Mouse (Mus musculus): ENCODE results near the gene Mrgprg.

Mrgprg gene

GRCm38 (mm10) chr7:143766893-143767292, at the start of gene Mrgprg:
Gene Mrgprg (minus strand): TSS chr7:143766993.
- DNase-seq (ENCODE audit: low read depth, low spot score): no peak

GRCm38 (mm10) chr7:143808909-143809308, 42.1 kb upstream of the Mrgprg start:
- DNase-seq (ENCODE audit: low read depth, low spot score): peak; percentile 42

DNA sequence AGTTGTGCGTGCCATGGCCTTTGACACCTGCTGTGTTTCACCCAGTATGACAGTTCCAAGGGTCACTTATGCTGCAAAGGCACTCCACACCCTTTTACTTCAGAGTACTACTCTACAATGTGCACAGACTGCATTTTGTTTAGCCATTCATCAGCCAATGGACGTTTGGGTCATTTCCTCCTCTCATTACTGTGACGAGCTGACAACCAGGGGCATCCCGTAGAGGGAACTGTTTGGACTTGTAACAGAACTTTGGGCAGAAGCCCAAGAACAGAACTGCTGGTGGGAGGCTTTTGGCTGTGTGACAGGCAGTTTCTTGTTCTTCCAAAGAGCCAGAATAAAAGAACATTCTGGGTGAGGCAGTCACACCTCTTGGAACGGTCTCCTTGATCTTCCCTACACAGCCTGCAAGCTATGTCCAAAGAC, 38.4 kb upstream of the Mrgprg start:
- DNase-seq (ENCODE audit: low read depth, low spot score): no peak

- DNase-seq (ENCODE audit: low read depth, low spot score): peak; percentile 80
Measured at GRCm38 (mm10) chr7:143801195-143802065, 34.6 kb upstream of the Mrgprg start.

- no peak for DNase-seq (ENCODE audit: low read depth, low spot score)
Measured at GRCm38 (mm10) chr7:143800770-143801169, 34.0 kb upstream of the Mrgprg start.

DNA sequence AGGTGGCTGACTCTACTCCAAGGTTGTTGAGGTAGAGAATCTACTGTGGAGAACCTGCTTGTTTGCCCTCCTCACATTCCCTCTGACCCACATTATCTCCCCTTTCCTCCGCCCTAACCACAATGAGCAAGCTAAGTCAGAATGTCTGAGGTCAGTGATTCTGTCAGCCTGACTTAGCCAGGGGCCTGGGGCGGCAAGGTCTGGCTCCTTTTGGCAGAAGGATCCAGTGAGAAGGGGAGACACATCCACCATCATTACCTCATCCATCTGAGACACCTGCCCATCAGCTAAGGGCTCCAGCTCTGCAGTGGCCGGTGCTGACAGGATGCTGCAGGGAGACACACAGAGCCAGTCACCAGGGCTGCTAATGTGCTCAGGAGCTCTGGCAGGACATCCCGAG, 32.0 kb upstream of the Mrgprg start:
- peak; percentile 56 for DNase-seq (ENCODE audit: low read depth, low spot score)

DNA sequence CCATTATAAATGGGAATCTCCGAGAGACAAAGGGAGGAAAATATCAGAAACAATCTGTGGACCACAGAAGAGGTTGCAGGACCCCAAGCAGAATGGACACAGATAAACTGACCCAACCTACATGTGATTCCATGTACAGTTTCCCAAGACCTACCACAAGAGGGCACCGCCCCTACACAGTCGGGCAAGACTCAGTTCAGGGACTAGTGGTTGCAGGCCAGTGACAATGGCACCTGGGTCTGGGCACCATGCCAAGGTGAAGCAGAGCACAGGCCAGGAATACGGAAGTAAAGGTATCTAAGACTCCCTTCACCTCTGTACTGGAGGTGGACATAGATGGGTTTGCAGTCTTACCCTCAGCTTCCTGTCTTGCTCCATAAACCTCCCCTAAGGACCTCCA, 26.3 kb upstream of the Mrgprg start:
- DNase-seq (ENCODE audit: low read depth, low spot score): peak; percentile 55

DNA sequence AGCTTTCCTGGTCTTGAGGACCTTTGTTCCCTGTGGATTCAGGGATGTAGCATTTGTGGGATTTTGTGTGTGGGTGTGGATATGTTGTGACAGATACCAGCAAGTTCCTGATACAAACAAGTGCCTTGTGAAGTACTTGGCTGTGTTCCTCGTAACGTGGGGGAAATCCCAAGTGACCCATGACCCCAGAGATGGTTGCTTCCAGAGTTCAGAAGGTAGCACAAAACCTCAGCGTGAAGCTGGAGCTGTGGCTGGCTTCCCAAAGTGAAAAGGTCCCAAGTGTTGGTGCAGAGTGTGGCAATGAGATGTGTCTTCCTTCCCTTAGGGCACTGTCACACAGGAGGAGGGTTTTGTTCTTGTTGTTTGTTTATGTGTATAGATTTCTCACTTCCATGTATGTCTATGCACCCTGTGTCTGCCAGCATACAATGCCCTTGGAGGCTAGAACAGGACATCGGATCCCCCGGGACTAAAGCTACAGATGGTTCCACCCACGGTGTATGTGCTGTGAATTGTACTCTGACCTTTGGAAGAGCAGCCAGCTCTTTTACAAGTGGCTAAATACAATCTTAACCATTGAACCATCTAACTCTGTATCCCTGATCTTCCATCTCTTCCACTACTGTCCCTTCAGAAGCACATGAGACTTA, 25.7 kb upstream of the Mrgprg start:
- no peak for DNase-seq (ENCODE audit: low read depth, low spot score)

GRCm38 (mm10) chr7:143783996-143784829, 17.4 kb upstream of the Mrgprg start, which contains the start of gene Mrgpre:
Gene Mrgpre (minus strand): TSS chr7:143784500.
- peak; percentile 94 for DNase-seq (ENCODE audit: low read depth, low spot score)

DNA sequence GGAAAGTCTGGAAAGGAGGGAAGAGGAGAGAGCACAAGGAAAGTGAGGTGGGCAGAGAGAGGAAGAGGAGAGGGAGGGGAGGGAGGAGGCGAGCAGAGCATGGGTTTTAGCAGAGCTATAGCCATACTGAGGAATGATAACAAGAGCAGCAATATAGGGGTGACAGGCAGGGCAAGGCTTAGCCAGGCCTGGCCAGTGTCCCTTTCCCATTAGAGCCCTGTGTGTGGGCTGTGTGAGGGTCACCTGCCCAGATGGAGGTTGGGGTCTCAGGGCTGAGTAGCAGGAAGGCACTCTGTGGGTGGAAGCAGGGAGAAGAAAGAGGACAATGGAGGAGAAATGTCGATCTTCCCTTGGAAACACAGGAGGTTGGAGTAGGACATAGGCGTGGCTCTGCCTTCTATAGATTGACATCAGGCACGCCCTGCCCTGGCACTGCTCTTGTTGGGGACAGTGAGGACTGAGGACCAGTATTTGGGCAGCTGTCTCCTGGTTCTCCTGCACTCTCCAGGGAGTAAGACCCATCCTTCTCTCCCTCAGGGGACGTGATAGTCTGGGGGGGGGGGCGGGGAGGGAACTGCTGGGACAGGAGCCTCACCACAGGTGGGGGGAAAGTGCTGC, 16.7 kb upstream of the Mrgprg start:
- peak; percentile 68 for DNase-seq (ENCODE audit: low read depth, low spot score)

- DNase-seq (ENCODE audit: low read depth, low spot score): no peak
Measured at GRCm38 (mm10) chr7:143777375-143777774, 10.6 kb upstream of the Mrgprg start.

GRCm38 (mm10) chr7:143776137-143776536, 9.3 kb upstream of the Mrgprg start:
- no peak for DNase-seq (ENCODE audit: low read depth, low spot score)

GRCm38 (mm10) chr7:143769461-143769860, 2.7 kb upstream of the Mrgprg start:
- peak; percentile 38 for DNase-seq (ENCODE audit: low read depth, low spot score)

- no peak for DNase-seq (ENCODE audit: low read depth, low spot score)
Measured at GRCm38 (mm10) chr7:143768267-143768666, 1.5 kb upstream of the Mrgprg start.

DNA sequence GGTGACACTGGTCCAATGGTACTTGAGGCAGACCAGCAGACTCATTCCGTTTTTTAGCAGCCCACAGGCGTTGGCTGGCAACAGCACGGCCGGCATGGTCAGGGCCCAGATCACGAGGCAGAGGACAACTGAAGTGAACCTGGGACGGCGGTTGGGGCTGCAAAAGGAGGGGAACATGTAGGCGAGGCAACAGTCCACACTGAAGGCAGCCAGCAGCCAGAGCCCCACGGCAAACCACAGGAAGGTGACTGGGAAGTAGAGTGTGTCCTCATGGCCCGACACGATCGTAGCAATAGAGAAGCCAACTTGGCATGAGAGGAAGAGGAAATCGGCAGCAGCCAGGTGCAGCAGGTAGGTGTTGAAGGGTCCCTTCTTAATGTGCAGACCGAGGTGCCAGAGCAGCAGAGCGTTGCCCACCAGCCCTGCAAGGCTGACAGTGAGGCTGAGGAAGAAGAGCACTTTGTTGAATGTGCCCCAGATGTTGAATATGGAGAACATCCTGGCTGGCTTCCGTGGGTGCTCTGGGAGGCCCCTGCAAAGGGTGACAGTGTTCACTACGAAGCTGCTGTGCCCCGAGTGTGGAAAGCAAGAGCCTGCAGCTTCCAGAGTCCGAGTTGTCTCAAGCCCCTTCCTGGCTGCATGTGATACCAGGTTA, 1.8 kb downstream of the Mrgprg start:
- no peak for DNase-seq (ENCODE audit: low read depth, low spot score)

GRCm38 (mm10) chr7:143763794-143764193, 3.0 kb downstream of the Mrgprg start:
- DNase-seq (ENCODE audit: low read depth, low spot score): peak; percentile 61

GRCm38 (mm10) chr7:143758956-143759355, 7.8 kb downstream of the Mrgprg start:
- DNase-seq (ENCODE audit: low read depth, low spot score): no peak

- DNase-seq (ENCODE audit: low read depth, low spot score): no peak
Measured at GRCm38 (mm10) chr7:143757696-143758095, 9.1 kb downstream of the Mrgprg start.

DNA sequence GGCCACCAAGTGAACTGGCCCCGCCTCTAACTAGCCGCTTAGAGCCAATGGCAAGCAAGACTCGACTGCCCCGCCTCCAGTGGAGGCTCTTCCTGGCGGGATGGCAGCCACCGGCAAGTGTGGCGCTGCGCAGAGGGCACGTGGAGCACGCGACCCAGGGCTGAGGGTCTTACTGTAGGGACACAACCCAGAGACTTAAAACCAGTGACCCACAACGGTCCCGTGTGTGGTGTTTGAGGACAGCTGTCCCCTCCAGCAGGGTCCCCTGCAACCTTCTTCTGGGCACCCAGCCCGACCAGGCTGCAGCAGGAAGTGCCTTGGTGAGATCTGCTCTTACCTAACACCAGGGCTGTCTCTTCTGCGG, 9.8 kb downstream of the Mrgprg start:
- peak; percentile 80 for DNase-seq (ENCODE audit: low read depth, low spot score)

DNA sequence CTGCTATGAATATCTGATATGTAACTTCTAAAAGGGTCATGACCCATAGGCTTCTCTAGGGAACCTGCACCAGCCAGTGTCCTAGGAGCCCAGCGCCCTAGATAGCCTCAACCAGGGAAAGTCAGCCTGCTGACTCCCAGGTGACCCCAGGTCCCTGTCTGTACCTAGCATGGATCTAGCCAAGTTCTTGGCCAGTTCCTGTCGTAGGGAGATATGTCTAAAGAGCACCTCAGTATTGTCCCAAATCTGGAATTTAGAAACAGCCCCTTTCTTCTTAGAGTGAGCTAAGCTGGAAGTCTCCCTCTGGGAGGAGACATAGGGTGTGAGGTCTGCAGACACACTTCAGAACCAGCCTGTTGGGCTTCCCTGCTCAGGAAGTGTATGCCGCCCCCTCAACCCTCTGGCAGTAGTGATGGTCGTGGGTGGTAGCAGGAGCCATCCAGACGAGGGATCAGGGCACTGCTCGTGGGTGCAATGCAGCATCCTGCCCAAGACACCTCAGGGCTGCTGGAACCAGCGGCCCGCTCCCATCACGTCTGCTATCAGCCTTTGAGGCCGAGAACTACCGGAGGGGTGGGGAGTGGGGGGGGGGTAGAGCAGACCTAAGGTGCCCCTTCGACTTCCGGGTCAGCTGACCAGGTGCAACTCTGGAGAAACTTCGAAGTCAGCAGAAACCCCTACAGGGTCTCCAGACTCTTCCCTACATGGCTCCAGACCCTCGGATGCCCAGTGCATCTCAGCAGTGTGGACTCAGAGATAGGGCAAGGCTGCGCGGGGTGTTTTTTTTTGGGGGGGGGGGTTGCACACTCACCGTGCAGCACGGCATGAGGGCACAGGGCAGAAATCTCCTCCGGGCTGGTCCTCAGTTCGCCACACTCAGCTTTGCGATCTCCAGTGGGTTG, 10.4 kb downstream of the Mrgprg start, which contains the start of gene Osbpl5:
TSS of gene Osbpl5 (minus strand) at position 861 of the 902 bp plus-strand sequence.
- DNase-seq (ENCODE audit: low read depth, low spot score): no peak

All from 3T3-L1 (cell line).